Mouse (Mus musculus) spleen, adult 2 months (tissue): ENCODE measurements around the gene Tenm2. TPM values are rescaled to one million over a fixed set of nuclear protein-coding genes. Genes with fewer than 3 reads are reported as not detected.

Experiments used
- DNase-seq, 2 experiments: peaks; one replicate each; pipeline versions ENCODE4 v3.0.0 to v3.0.0-alpha.2; 2012 to 2021; ENCODE audit warnings: low spot score in 2 of 2, low read depth in 1 of 2
- H3K27ac ChIP-seq: fragments of 200-500 bp; 2 replicates; pipeline ENCODE4 v1.5.1; 2012; ENCODE audit warnings: low read length, inconsistent platforms; ENCODE audit not compliant: insufficient read depth
- H3K27me3 ChIP-seq: fragments of 200-500 bp; 2 replicates; pipeline ENCODE4 v1.6.1; 2012; ENCODE audit warnings: mild to moderate bottlenecking, moderate library complexity, low read length, inconsistent platforms; ENCODE audit not compliant: control insufficient read depth, insufficient read depth
- H3K36me3 ChIP-seq: fragments of 200-500 bp; 2 replicates; pipeline ENCODE4 v1.6.1; 2012; ENCODE audit warnings: mild to moderate bottlenecking, low read length, inconsistent platforms; ENCODE audit not compliant: control insufficient read depth, insufficient read depth
- H3K4me1 ChIP-seq: fragments of 200-500 bp; 2 replicates; pipeline ENCODE4 v1.6.1; 2011; ENCODE audit warnings: inconsistent platforms; ENCODE audit not compliant: control insufficient read depth, insufficient read depth, insufficient read length
- H3K4me3 ChIP-seq: fragments of 200-500 bp; 2 replicates; pipeline ENCODE4 v1.5.1; 2011; ENCODE audit warnings: mild to moderate bottlenecking, inconsistent platforms; ENCODE audit not compliant: insufficient read depth, insufficient read length; ENCODE audit errors: extremely low read depth
- CTCF ChIP-seq: fragments of 200-500 bp; IDR thresholded peaks from 2 replicates; pipeline ENCODE4 v1.5.1; 2011; ENCODE audit warnings: mild to moderate bottlenecking, inconsistent platforms; ENCODE audit not compliant: insufficient read depth, insufficient read length, insufficient replicate concordance; ENCODE audit errors: extremely low read depth
- POLR2A ChIP-seq: fragments of 200-500 bp; IDR thresholded peaks from 2 replicates; pipeline ENCODE4 v1.6.1; 2011; ENCODE audit warnings: low read depth, low read length, inconsistent platforms
- WGBS: fragments of 180-500 bp; shearing (Covaris S2); methylation state at CpG from one replicate; pipeline ENCODE4 v1.1.7; 2018; 5-methylcytosine and 5-hydroxymethylcytosine counted together
- polyA plus RNA-seq: library from polyadenylated mRNA; depleted of rRNA; stranded (reverse); fragments of >200 nt; gene quantifications from 2 replicates; pipeline ENCODE4 v1.2.3, GENCODE M21; 2012

Tenm2 gene
- polyA plus RNA-seq, 1 experiment: 0.06 TPM

DNA sequence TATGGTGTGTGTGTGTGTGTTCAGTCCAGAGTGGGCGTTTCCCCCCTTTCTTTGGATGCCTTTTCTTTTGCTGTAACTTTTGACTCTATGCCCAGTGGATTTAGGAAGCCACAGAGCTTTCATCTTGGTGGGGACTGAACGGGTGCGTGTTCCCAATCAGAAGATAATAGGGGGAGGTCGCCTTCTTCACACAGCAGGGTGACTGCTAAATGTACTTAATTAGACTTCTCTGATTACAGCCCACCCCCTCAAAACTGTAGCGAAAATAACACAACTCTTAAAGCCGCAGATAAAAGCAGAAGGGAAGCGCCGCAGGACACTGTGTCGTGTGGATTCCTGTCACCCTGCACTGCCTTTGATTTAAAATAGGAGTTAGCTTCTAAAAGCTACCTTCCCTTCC lies 1163.7 kb downstream of the Tenm2 start:
- 72% methylated on average over 9 of the region's 9 CpGs for WGBS
- Histone ChIP-seq H3K4me3 (no peak overlapping the region), H3K27ac (no peak overlapping the region), H3K27me3 (no peaks in the 10 kb centered on the region), H3K4me1 (no peaks in the 10 kb centered on the region), H3K36me3 (no peaks in the 10 kb centered on the region)
- DNase-seq: no peak
- TF ChIP-seq CTCF: no peak
- no peak for TF ChIP-seq POLR2A

DNA sequence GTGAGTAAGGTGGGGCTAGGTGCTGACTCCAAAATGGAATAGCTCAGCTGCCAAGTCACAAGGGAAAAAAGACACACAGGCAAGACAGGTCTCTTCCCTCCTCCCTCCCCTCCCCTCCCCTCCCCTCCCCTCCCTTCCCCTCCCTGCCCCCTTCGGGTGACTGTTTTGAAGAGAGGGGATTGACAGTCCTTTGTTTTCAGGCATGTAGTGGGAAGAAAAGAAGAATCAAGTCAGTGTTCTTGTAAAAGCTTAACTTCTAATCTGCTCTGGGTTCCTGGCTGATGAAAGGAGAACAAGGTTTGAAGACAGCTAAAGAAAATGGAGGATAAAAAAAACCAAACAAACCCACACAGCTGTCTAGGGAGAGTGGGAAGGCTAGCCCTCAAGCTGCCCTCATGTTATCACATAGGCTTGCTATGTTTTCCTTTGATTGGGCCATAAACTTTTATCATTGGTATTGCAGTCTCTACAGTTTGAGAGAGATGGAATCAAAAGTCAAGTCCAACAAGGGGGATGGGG lies 1176.4 kb downstream of the Tenm2 start:
- no peaks in the 10 kb centered on the region for H3K36me3 ChIP-seq
- TF ChIP-seq CTCF (no peak), POLR2A (no peak)
- WGBS: 25% methylated on average over 1 of the region's 1 CpGs

DNA sequence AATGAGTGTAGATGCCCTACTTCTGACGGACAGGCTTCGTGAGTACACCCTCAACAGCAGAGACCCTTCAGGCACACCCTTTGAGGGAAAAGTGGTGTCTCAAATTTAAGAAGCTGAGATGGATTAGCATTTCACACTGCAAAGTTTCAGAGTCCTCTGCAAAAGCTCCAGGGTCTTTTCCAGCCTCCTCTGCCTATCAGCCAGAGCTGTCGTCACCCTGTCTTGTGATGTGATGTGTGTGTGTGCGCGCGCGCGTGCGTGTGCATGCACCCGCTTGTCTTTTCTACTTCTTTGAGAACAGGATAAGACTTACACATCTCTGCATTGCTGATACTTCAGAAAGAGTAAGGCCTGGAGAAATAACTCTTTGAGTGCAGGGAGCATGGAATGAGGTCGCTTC lies 1179.2 kb downstream of the Tenm2 start:
- H3K27me3 ChIP-seq: no peaks in the 10 kb centered on the region
- no peaks in the 10 kb centered on the region for H3K4me1 ChIP-seq
- H3K4me3 ChIP-seq: no peak overlapping the region
- no peak for DNase-seq
- no peaks in the 10 kb centered on the region for H3K36me3 ChIP-seq
- TF ChIP-seq POLR2A: no peak
- no peak for TF ChIP-seq CTCF
- WGBS: 95% methylated on average over 11 of the region's 11 CpGs
- no peak overlapping the region for H3K27ac ChIP-seq

More for the DNA sequence above, 1176.4 kb downstream of the Tenm2 start:
- no peak for DNase-seq
- H3K4me3 ChIP-seq: no peak overlapping the region
- no peak overlapping the region for H3K27ac ChIP-seq
- no peaks in the 10 kb centered on the region for H3K4me1 ChIP-seq
- H3K27me3 ChIP-seq: no peaks in the 10 kb centered on the region

DNA sequence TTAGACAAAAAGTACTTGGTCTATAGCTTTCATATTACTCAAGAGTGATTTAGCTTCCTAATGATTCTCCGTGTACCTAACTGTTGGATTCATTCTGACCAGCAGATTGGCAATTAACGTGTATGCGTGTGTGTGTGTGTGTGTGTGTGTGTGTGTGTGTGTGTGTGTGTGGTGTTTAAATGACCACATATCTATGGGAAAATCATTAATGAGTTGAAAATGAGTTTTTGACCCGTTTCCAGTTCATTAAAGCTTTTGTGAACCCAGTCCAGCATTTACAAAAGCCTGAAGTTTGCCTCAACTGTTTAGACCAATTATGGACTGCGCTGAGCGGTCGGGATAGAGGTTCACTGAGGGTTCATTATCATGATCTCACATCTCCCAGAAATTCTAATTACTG lies 1181.4 kb downstream of the Tenm2 start:
- 83% methylated on average over 7 of the region's 7 CpGs for WGBS
- Histone ChIP-seq H3K4me3 (no peak overlapping the region), H3K27me3 (no peaks in the 10 kb centered on the region), H3K27ac (no peak overlapping the region), H3K4me1 (no peaks in the 10 kb centered on the region), H3K36me3 (no peaks in the 10 kb centered on the region)
- DNase-seq: no peak
- TF ChIP-seq CTCF: no peak
- TF ChIP-seq POLR2A: no peak

DNA sequence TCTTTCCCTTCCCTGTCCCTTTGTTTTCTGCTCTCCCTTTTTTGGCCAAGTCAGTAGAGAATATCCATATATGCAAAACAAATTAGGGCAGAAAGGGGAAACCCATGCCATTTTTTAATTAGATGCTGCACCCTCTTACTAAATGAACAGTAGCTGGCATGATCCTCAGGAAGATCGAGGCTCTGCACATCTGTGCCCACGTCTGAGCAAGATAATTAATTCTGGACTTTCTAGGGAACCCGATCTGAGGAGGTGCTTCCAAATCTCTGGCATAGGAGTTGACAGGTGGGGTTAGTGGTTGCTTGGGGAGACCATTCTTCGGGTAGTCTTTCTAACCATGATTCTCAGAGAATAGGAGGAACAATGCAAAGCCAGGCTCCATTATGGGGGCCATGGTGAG lies 1182.3 kb downstream of the Tenm2 start:
- TF ChIP-seq POLR2A: no peak
- no peak for TF ChIP-seq CTCF
- 70% methylated on average over 4 of the region's 4 CpGs for WGBS
- no peaks in the 10 kb centered on the region for H3K27me3 ChIP-seq
- H3K4me1 ChIP-seq: no peaks in the 10 kb centered on the region
- no peak for DNase-seq
- H3K27ac ChIP-seq: no peak overlapping the region
- H3K36me3 ChIP-seq: no peaks in the 10 kb centered on the region
- no peak overlapping the region for H3K4me3 ChIP-seq

DNA sequence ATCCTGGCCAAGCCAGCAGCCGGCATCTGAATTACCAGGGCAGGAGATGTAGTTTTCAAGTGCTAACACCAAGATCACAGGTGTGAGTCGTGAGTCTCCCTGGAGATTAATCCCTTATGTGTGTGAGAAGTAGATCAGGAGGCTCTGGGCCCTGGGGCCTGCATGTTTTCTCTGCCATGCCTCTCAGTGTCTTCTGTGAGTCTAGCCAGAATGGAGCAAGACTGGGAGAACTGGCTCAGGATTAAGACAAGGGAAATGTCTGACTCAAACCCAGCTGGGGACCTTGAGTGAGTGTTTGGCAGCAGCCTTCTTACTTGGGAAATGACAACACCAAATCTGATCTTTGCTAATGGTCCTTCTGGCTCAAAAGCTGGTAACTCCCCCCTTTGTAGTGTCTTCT lies 1183.2 kb downstream of the Tenm2 start:
- no peaks in the 10 kb centered on the region for H3K36me3 ChIP-seq
- H3K27ac ChIP-seq: no peak overlapping the region
- H3K4me1 ChIP-seq: no peaks in the 10 kb centered on the region
- 80% methylated on average over 2 of the region's 2 CpGs for whole genome bisulfite sequencing
- H3K4me3 ChIP-seq: no peak overlapping the region
- TF ChIP-seq POLR2A (no peak), CTCF (no peak)
- DNase-seq: no peak
- H3K27me3 ChIP-seq: no peaks in the 10 kb centered on the region

DNA sequence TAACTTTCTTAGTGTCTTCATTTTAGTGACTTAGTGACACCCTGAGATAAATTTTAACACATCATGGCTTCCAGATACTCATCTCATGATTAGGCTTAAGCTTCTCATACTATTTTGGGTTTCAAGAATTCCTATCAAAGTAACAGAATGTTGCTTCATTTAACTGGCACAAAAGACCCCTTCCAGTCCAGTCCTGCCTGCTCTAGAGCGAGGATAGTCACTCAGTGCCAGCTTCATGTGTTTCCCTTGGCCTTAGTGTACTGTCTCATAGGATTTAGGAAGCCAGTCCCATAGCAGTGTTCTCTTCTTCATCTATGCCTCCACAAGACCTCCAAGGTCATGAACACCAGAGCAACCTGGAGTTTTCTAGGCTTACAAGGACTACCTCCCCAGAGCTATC lies 1183.7 kb downstream of the Tenm2 start:
- no peak for TF ChIP-seq CTCF
- no peak for TF ChIP-seq POLR2A
- 82% methylated on average over 1 of the region's 1 CpGs for WGBS
- H3K4me3 ChIP-seq: no peak overlapping the region
- DNase-seq: no peak
- no peaks in the 10 kb centered on the region for H3K4me1 ChIP-seq
- no peak overlapping the region for H3K27ac ChIP-seq
- H3K27me3 ChIP-seq: no peaks in the 10 kb centered on the region
- H3K36me3 ChIP-seq: no peaks in the 10 kb centered on the region

DNA sequence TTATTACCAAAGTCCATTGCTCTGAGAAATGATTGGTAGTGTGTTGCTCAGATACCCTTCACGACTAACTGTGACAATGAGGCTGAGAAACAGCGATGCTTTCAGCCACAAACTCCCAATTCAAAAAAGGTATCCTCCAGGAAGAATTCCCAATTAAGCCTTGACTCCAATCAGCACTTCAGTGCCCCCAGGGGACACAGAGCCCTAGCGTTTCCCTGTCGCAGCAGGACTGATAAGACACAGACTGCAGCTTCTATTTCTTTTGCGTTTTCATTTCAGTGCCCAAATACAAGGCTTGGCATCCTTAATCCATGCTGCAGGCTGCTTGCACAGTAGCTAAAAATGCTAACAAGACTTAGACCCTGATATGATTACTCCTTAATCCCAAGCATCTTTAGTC lies 1186.2 kb downstream of the Tenm2 start:
- Histone ChIP-seq H3K4me1 (no peaks in the 10 kb centered on the region), H3K36me3 (no peaks in the 10 kb centered on the region), H3K27me3 (no peaks in the 10 kb centered on the region), H3K27ac (no peak overlapping the region), H3K4me3 (no peak overlapping the region)
- no peak for DNase-seq
- no peak for TF ChIP-seq POLR2A
- no peak for TF ChIP-seq CTCF
- WGBS: 50% methylated on average over 5 of the region's 5 CpGs
